Mouse (Mus musculus): Measurements from ENCODE around the gene Atp5j2. TPM values are rescaled to one million over a fixed set of nuclear protein-coding genes. Genes with fewer than 3 reads are reported as not detected.

Gene Atp5j2
- polyA plus RNA-seq, 1 experiment from 2014 or later: 711 TPM

- Histone ChIP-seq H3K9me3 (replicated peaks; ENCODE audit: low read length) (no peaks in the 10 kb centered on the region), H3K9ac (ENCODE audit: low read depth, low read length) (no peak overlapping the region), H3K4me1 (replicated peaks; ENCODE audit: insufficient read depth, low read length) (no peaks in the 10 kb centered on the region), H3K36me3 (ENCODE audit: insufficient read depth, low read length) (peaks cover 5% of the 10 kb centered on the region; the same call in 1 of the 2 replicates), H3K27me3 (ENCODE audit: insufficient read depth, low read length) (no peaks in the 10 kb centered on the region), H3K4me2 (ENCODE audit: low read length) (no peak overlapping the region), H3K4me3 (replicated peaks; ENCODE audit: low read depth, low read length) (no peak overlapping the region), H3K27ac (no peak overlapping the region)
- no peak for ATAC-seq (replicated peaks; ENCODE audit: low FRiP score, low read depth)
- 63% methylated on average over 2 of the region's 2 CpGs for WGBS
- no peak for TF ChIP-seq CTCF (IDR thresholded peaks at IDR 0.05; ENCODE audit: low read depth)
- no peak for DNase-seq (ENCODE audit: low spot score)
Observed at GRCm38 (mm10) chr5:145226453-145226852, 34.6 kb upstream of the Atp5j2 start.

GRCm38 (mm10) chr5:145223395-145223794, 31.5 kb upstream of the Atp5j2 start:
- WGBS: 86% methylated on average over 12 of the region's 12 CpGs
- H3K9ac ChIP-seq (ENCODE audit: low read depth, low read length): no peak overlapping the region
- H3K36me3 ChIP-seq (ENCODE audit: insufficient read depth, low read length): peaks cover 21% of the 10 kb centered on the region
- H3K4me2 ChIP-seq (ENCODE audit: low read length): no peak overlapping the region
- no peak for DNase-seq (ENCODE audit: low spot score)
- H3K9me3 ChIP-seq (replicated peaks; ENCODE audit: low read length): no peaks in the 10 kb centered on the region
- H3K27me3 ChIP-seq (ENCODE audit: insufficient read depth, low read length): no peaks in the 10 kb centered on the region
- no peak for TF ChIP-seq CTCF (IDR thresholded peaks at IDR 0.05; ENCODE audit: low read depth)
- no peaks in the 10 kb centered on the region for H3K4me1 ChIP-seq (replicated peaks; ENCODE audit: insufficient read depth, low read length)
- no peak for ATAC-seq (replicated peaks; ENCODE audit: low FRiP score, low read depth)
- H3K4me3 ChIP-seq (replicated peaks; ENCODE audit: low read depth, low read length): no peak overlapping the region
- H3K27ac ChIP-seq: no peak overlapping the region

- no peak for TF ChIP-seq CTCF (IDR thresholded peaks at IDR 0.05; ENCODE audit: low read depth)
- ATAC-seq (replicated peaks; ENCODE audit: low FRiP score, low read depth) (0 out of 2 replicates have a peak, but pooled peaks have one; percentile 33), DNase-seq (ENCODE audit: low spot score) (no peak)
- Histone ChIP-seq H3K4me2 (ENCODE audit: low read length) (no peak overlapping the region), H3K27me3 (ENCODE audit: insufficient read depth, low read length) (no peaks in the 10 kb centered on the region), H3K9ac (ENCODE audit: low read depth, low read length) (no peak overlapping the region), H3K4me1 (replicated peaks; ENCODE audit: insufficient read depth, low read length) (no peaks in the 10 kb centered on the region), H3K36me3 (ENCODE audit: insufficient read depth, low read length) (peaks cover 25% of the 10 kb centered on the region), H3K4me3 (replicated peaks; ENCODE audit: low read depth, low read length) (no peak overlapping the region), H3K27ac (no peak overlapping the region), H3K9me3 (replicated peaks; ENCODE audit: low read length) (no peaks in the 10 kb centered on the region)
- 88% methylated on average over 5 of the region's 5 CpGs for WGBS
Observed at GRCm38 (mm10) chr5:145222840-145223239, 31.0 kb upstream of the Atp5j2 start.

- Histone ChIP-seq H3K27me3 (ENCODE audit: insufficient read depth, low read length) (no peaks in the 10 kb centered on the region), H3K36me3 (ENCODE audit: insufficient read depth, low read length) (peaks cover 25% of the 10 kb centered on the region), H3K4me3 (replicated peaks; ENCODE audit: low read depth, low read length) (no peak overlapping the region), H3K9ac (ENCODE audit: low read depth, low read length) (no peak overlapping the region), H3K4me1 (replicated peaks; ENCODE audit: insufficient read depth, low read length) (no peaks in the 10 kb centered on the region), H3K9me3 (replicated peaks; ENCODE audit: low read length) (no peaks in the 10 kb centered on the region), H3K4me2 (ENCODE audit: low read length) (no peak overlapping the region), H3K27ac (no peak overlapping the region)
- TF ChIP-seq CTCF (IDR thresholded peaks at IDR 0.05; ENCODE audit: low read depth): no peak
- no peak for ATAC-seq (replicated peaks; ENCODE audit: low FRiP score, low read depth)
- DNase-seq (ENCODE audit: low spot score): no peak
- 93% methylated on average over 8 of the region's 8 CpGs for WGBS
Observed at GRCm38 (mm10) chr5:145219981-145220380, 28.1 kb upstream of the Atp5j2 start.

- no peak overlapping the region for H3K9ac ChIP-seq (ENCODE audit: low read depth, low read length)
- H3K4me1 ChIP-seq (replicated peaks; ENCODE audit: insufficient read depth, low read length): no peaks in the 10 kb centered on the region
- no peak overlapping the region for H3K27ac ChIP-seq
- no peak overlapping the region for H3K4me2 ChIP-seq (ENCODE audit: low read length)
- no peaks in the 10 kb centered on the region for H3K9me3 ChIP-seq (replicated peaks; ENCODE audit: low read length)
- ATAC-seq (replicated peaks; ENCODE audit: low FRiP score, low read depth) (no peak), DNase-seq (ENCODE audit: low spot score) (no peak)
- H3K4me3 ChIP-seq (replicated peaks; ENCODE audit: low read depth, low read length): no peak overlapping the region
- TF ChIP-seq CTCF (IDR thresholded peaks at IDR 0.05; ENCODE audit: low read depth): no peak
- peaks cover 25% of the 10 kb centered on the region for H3K36me3 ChIP-seq (ENCODE audit: insufficient read depth, low read length)
- H3K27me3 ChIP-seq (ENCODE audit: insufficient read depth, low read length): no peaks in the 10 kb centered on the region
- WGBS: 97% methylated on average over 20 of the region's 20 CpGs
Observed at GRCm38 (mm10) chr5:145218671-145219070, 26.8 kb upstream of the Atp5j2 start.

GRCm38 (mm10) chr5:145218206-145218605, 26.3 kb upstream of the Atp5j2 start:
- H3K9me3 ChIP-seq (replicated peaks; ENCODE audit: low read length): no peaks in the 10 kb centered on the region
- TF ChIP-seq CTCF (IDR thresholded peaks at IDR 0.05; ENCODE audit: low read depth): no peak
- H3K4me2 ChIP-seq (ENCODE audit: low read length): no peak overlapping the region
- H3K27me3 ChIP-seq (ENCODE audit: insufficient read depth, low read length): no peaks in the 10 kb centered on the region
- no peak overlapping the region for H3K27ac ChIP-seq
- WGBS: 96% methylated on average over 21 of the region's 21 CpGs
- DNase-seq (ENCODE audit: low spot score): no peak
- ATAC-seq (replicated peaks; ENCODE audit: low FRiP score, low read depth): no peak
- no peak overlapping the region for H3K9ac ChIP-seq (ENCODE audit: low read depth, low read length)
- H3K4me3 ChIP-seq (replicated peaks; ENCODE audit: low read depth, low read length): no peak overlapping the region
- no peaks in the 10 kb centered on the region for H3K4me1 ChIP-seq (replicated peaks; ENCODE audit: insufficient read depth, low read length)
- H3K36me3 ChIP-seq (ENCODE audit: insufficient read depth, low read length): peaks cover 27% of the 10 kb centered on the region

- no peak for DNase-seq (ENCODE audit: low spot score)
- 85% methylated on average over 6 of the region's 6 CpGs for WGBS
- no peaks in the 10 kb centered on the region for H3K4me1 ChIP-seq (replicated peaks; ENCODE audit: insufficient read depth, low read length)
Observed at GRCm38 (mm10) chr5:145217746-145218145, 25.9 kb upstream of the Atp5j2 start.

More at GRCm38 (mm10) chr5:145217746-145218145, 25.9 kb upstream of the Atp5j2 start:
- Histone ChIP-seq H3K4me3 (replicated peaks; ENCODE audit: low read depth, low read length) (no peak overlapping the region), H3K27ac (no peak overlapping the region), H3K9ac (ENCODE audit: low read depth, low read length) (no peak overlapping the region), H3K27me3 (ENCODE audit: insufficient read depth, low read length) (no peaks in the 10 kb centered on the region), H3K4me2 (ENCODE audit: low read length) (no peak overlapping the region), H3K36me3 (ENCODE audit: insufficient read depth, low read length) (peaks cover 27% of the 10 kb centered on the region), H3K9me3 (replicated peaks; ENCODE audit: low read length) (no peaks in the 10 kb centered on the region)
- ATAC-seq (replicated peaks; ENCODE audit: low FRiP score, low read depth): no peak
- no peak for TF ChIP-seq CTCF (IDR thresholded peaks at IDR 0.05; ENCODE audit: low read depth)
